Comparison of ENCODE assay signal across 15 mouse cellular contexts in genomic region chr13:53945681-53946080, GRCm38 (mm10).
DNase-seq lines count a peak whose midpoint lies in the region; ATAC-seq lines count a peak whose summit lies in the region.
"Had no signal": no experiment of that assay in that cellular context is flagged by ENCODE, and none has a peak within 500 bp of the region (broad histone marks: within the 10 kb centered on the region; RNA-seq: fewer than 3 reads in every experiment).

No protein-coding gene starts in this region.

- whole genome bisulfite sequencing in forebrain, embryonic 14.5 days, result 73% methylated on average over 5 of the region's 5 CpGs
- WGBS in forebrain, embryonic 11.5 days, result 79% methylated on average over 5 of the region's 5 CpGs

- no peaks in the 10 kb centered on the region for H3K4me1 ChIP-seq in forebrain, embryonic 14.5 days (ENCODE audit: control insufficient read depth, insufficient read depth, low read length)
- H3K4me1 ChIP-seq in forebrain, embryonic 11.5 days (replicated peaks; ENCODE audit: control insufficient read depth, insufficient read depth, low read length), result no peaks in the 10 kb centered on the region
- H3K4me1 ChIP-seq: limb, embryonic 10.5 days had no signal

- no peaks in the 10 kb centered on the region for H3K9me3 ChIP-seq in forebrain, embryonic 14.5 days (replicated peaks; ENCODE audit: control insufficient read depth, low read length)
- no peaks in the 10 kb centered on the region for H3K9me3 ChIP-seq in forebrain, embryonic 11.5 days (ENCODE audit: control insufficient read depth, low read length)
- H3K9me3 ChIP-seq: limb, embryonic 10.5 days had no signal

- DNase-seq in forebrain, embryonic 14.5 days (ENCODE audit: low spot score), result peak; percentile 58
- DNase-seq in forebrain, embryonic 11.5 days (ENCODE audit: low spot score), result no peak
- DNase-seq in layer of hippocampus, adult 9-11 months, result peak; percentile 12
- DNase-seq in layer of hippocampus, adult 9-10 months (ENCODE audit: low spot score), result no peak
- peak; percentile 19 for DNase-seq in NIH3T3 (ENCODE audit: low read depth)
- peak; percentile 31 to 47 for DNase-seq in kidney, postnatal 25 days
- DNase-seq in testis, postnatal 14 days (ENCODE audit: low spot score), result no peak
- no peak for DNase-seq in natural killer cell, adult 2 months (ENCODE audit: low spot score in 2 of 2)
- DNase-seq: B cell, adult 2 months; cerebellum, postnatal 36 days; retina, postnatal 1 day; thymus, postnatal 25 days had no signal

- no peak overlapping the region for H3K27ac ChIP-seq in forebrain, embryonic 14.5 days (ENCODE audit: low read depth, low read length)
- no peak overlapping the region for H3K27ac ChIP-seq in forebrain, embryonic 11.5 days (ENCODE audit: low read depth, low read length)
- H3K27ac ChIP-seq: limb, embryonic 10.5 days had no signal

- ATAC-seq in forebrain, embryonic 14.5 days, result no peak
- ATAC-seq in forebrain, embryonic 11.5 days (replicated peaks; ENCODE audit: low FRiP score), result no peak
- ATAC-seq: intestine, embryonic 16.5 days had no signal

- H3K4me3 ChIP-seq in forebrain, embryonic 14.5 days (ENCODE audit: low read depth, low read length), result no peak overlapping the region
- H3K4me3 ChIP-seq in forebrain, embryonic 11.5 days (ENCODE audit: low read depth, low read length), result no peak overlapping the region
- H3K4me3 ChIP-seq: limb, embryonic 10.5 days had no signal

- no peak overlapping the region for H3K9ac ChIP-seq in forebrain, embryonic 14.5 days (ENCODE audit: low read length)
- H3K9ac ChIP-seq in forebrain, embryonic 11.5 days (ENCODE audit: low read length), result no peak overlapping the region

- H3K36me3 ChIP-seq in forebrain, embryonic 14.5 days (ENCODE audit: control insufficient read depth, insufficient read depth, low read length), result no peaks in the 10 kb centered on the region
- no peaks in the 10 kb centered on the region for H3K36me3 ChIP-seq in forebrain, embryonic 11.5 days (ENCODE audit: control insufficient read depth, insufficient read depth, low read length)
- H3K36me3 ChIP-seq: G1E; limb, embryonic 10.5 days had no signal

- H3K27me3 ChIP-seq in forebrain, embryonic 14.5 days (replicated peaks; ENCODE audit: control insufficient read depth, insufficient read depth, low read length), result no peaks in the 10 kb centered on the region
- H3K27me3 ChIP-seq in forebrain, embryonic 11.5 days (ENCODE audit: control insufficient read depth, insufficient read depth, low read length), result no peaks in the 10 kb centered on the region

- H3K4me2 ChIP-seq in forebrain, embryonic 14.5 days (ENCODE audit: low read length), result no peak overlapping the region
- no peak overlapping the region for H3K4me2 ChIP-seq in forebrain, embryonic 11.5 days (ENCODE audit: low read depth, low read length, severe bottlenecking)

Comparison
In these comparisons a context has a peak if more than half of its experiments do, and no peak if none do; other contexts are left out.
1. DNase-seq: peak in forebrain, embryonic 14.5 days (single experiment), layer of hippocampus, adult 9-11 months (single experiment), NIH3T3 (single experiment) and kidney, postnatal 25 days (2 of 2); none in forebrain, embryonic 11.5 days (single experiment), layer of hippocampus, adult 9-10 months (single experiment), testis, postnatal 14 days (single experiment) and natural killer cell, adult 2 months (0 of 2).